Mouse (Mus musculus) hindlimb bud, embryonic 11.5 days (tissue): ENCODE measurements at regions not wholly inside any gene's neighbourhood (a gene's known extent, or its start where the extent isn't known, plus 50 kb on each side); places are given as distances from the start of the nearest gene placed in this dataset.
"Not testable (repeated sequence)": the region's sequence is repeated elsewhere in the genome, so short reads cannot be mapped to it uniquely, and the experiment has no call there.

Experiments
- DNase-seq: peaks from one replicate; pipeline ENCODE4 v3.0.0-alpha.2; 2012; ENCODE audit warnings: low read depth, low spot score; ENCODE audit errors: extremely low spot score

GRCm38 (mm10) chrX:94785983-94786382 is 61.6 kb downstream of the Zxdb start:
- no peak for DNase-seq

GRCm38 (mm10) chrX:94788331-94788920 is 64.1 kb downstream of the Zxdb start:
- no peak for DNase-seq

GRCm38 (mm10) chrX:94796845-94797244 is 72.5 kb downstream of the Zxdb start:
- not testable (repeated sequence) for DNase-seq

GRCm38 (mm10) chrX:94797348-94798182 is 73.2 kb downstream of the Zxdb start:
- DNase-seq: not testable (repeated sequence)

- not testable (repeated sequence) for DNase-seq
Observed at GRCm38 (mm10) chrX:94798183-94798619, 73.8 kb downstream of the Zxdb start.

- DNase-seq: not testable (repeated sequence)
Observed at GRCm38 (mm10) chrX:94812760-94813159, 88.4 kb downstream of the Zxdb start.

- not testable (repeated sequence) for DNase-seq
Observed at GRCm38 (mm10) chrX:94827524-94827923, 103.2 kb downstream of the Zxdb start.

GRCm38 (mm10) chrX:94844110-94844779 is 119.9 kb downstream of the Zxdb start:
- not testable (repeated sequence) for DNase-seq

- not testable (repeated sequence) for DNase-seq
Observed at GRCm38 (mm10) chrX:94849549-94849948, 125.2 kb downstream of the Zxdb start.

GRCm38 (mm10) chrX:94857501-94857900 is 133.1 kb downstream of the Zxdb start:
- no peak for DNase-seq

- DNase-seq: no peak
Observed at GRCm38 (mm10) chrX:94857954-94858353, 133.6 kb downstream of the Zxdb start.

- no peak for DNase-seq
Observed at GRCm38 (mm10) chrX:94863123-94863522, 138.8 kb downstream of the Zxdb start.

- peak; percentile 41 for DNase-seq
Observed at GRCm38 (mm10) chrX:94865531-94866502, 141.4 kb downstream of the Zxdb start.

- not testable (repeated sequence) for DNase-seq
Observed at GRCm38 (mm10) chrX:94883547-94883946, 142.9 kb downstream of the Spin4 start.
